In the genomic region with DNA sequence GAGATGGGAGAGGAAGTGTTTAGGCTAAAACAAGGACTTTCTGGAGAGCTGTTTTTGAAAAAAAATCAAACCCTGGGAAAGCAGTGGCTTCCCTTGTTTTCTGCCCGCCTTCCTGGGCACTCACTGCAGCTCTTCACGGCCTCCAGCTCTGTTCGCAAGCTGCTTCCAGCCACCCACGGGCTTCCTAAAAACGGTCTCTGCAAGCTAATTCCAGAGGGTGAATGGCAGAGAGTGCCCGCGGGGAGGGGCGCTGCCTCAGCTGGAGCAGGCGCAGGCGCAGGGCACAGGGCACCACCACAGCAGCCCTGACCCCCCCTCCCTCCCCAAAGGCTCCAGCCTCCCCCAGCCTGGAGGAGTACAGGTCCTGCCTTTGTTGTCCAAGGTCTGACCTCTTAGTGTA, we compare ENCODE assay signal across 12 mouse cellular contexts. TPM values are rescaled to one million over a fixed set of nuclear protein-coding genes. Genes with fewer than 3 reads are reported as not detected.
DNase-seq lines count a peak whose midpoint lies in the region; ATAC-seq lines count a peak whose summit lies in the region.
"Had no signal": no experiment of that assay in that cellular context is flagged by ENCODE, and none has a peak within 500 bp of the region (broad histone marks: within the 10 kb centered on the region; RNA-seq: fewer than 3 reads in every experiment).

No protein-coding gene starts in this region.

- DNase-seq in cerebellum, adult 9-11 months = peak; percentile 31
- no peak for DNase-seq in cerebellum, postnatal 14 days
- DNase-seq in brain, adult 2 months (ENCODE audit: low read depth, low spot score) = peak; percentile 95
- DNase-seq in layer of hippocampus, adult 9-10 months (ENCODE audit: low spot score) = peak; percentile 54
- peak; percentile 41 for DNase-seq in left cerebral cortex, postnatal 4 days
- DNase-seq in urinary bladder, postnatal 4 days (ENCODE audit: low spot score in 2 of 2) = no peak
- no peak for DNase-seq in gastrocnemius, postnatal 10 days
- DNase-seq: heart, adult 18-20 months; lung, adult 18-20 months had no signal

- H3K4me3 ChIP-seq in kidney, embryonic 16.5 days (ENCODE audit: low read length) = no peak overlapping the region
- H3K4me3 ChIP-seq: hindbrain, embryonic 15.5 days; midbrain, embryonic 12.5 days had no signal

- no peak for ATAC-seq in kidney, embryonic 16.5 days (ENCODE audit: low FRiP score, low TSS enrichment)

- 59% methylated on average over 10 of the region's 10 CpGs for WGBS in kidney, embryonic 16.5 days

- no peaks in the 10 kb centered on the region for H3K27me3 ChIP-seq in kidney, embryonic 16.5 days (ENCODE audit: insufficient read depth, low read length)
- H3K27me3 ChIP-seq: hindbrain, embryonic 15.5 days had no signal

- no peaks in the 10 kb centered on the region for H3K9me3 ChIP-seq in kidney, embryonic 16.5 days (ENCODE audit: low read length)
- H3K9me3 ChIP-seq: hindbrain, embryonic 15.5 days; midbrain, embryonic 12.5 days had no signal

- H3K9ac ChIP-seq in kidney, embryonic 16.5 days (replicated peaks; ENCODE audit: low read length) = no peak overlapping the region
- H3K9ac ChIP-seq: hindbrain, embryonic 15.5 days; midbrain, embryonic 12.5 days had no signal

- no peak overlapping the region for H3K4me2 ChIP-seq in kidney, embryonic 16.5 days (replicated peaks; ENCODE audit: low read depth, low read length)
- H3K4me2 ChIP-seq: hindbrain, embryonic 15.5 days; midbrain, embryonic 12.5 days had no signal

- intact Hi-C loops in left cerebral cortex, postnatal 4 days (cut with DNase I) = no loop called here

- no peaks in the 10 kb centered on the region for H3K36me3 ChIP-seq in kidney, embryonic 16.5 days (ENCODE audit: insufficient read depth, low read length)
- H3K36me3 ChIP-seq: hindbrain, embryonic 15.5 days; midbrain, embryonic 12.5 days had no signal

- no peak overlapping the region for H3K27ac ChIP-seq in kidney, embryonic 16.5 days (ENCODE audit: low read length)
- H3K27ac ChIP-seq: hindbrain, embryonic 15.5 days; midbrain, embryonic 12.5 days had no signal

- no peaks in the 10 kb centered on the region for H3K4me1 ChIP-seq in kidney, embryonic 16.5 days (ENCODE audit: insufficient read depth, low read length)

RNA-seq across cellular contexts. Expression of a gene that starts 32.3 kb away (rescaled TPM):
- 100 to 1,000 TPM; 306 to 315 TPM for total RNA-seq in left cerebral cortex, postnatal 4 days (2021)
- 68.2 and 68.5 TPM in 2 replicates for polyA plus RNA-seq in kidney, embryonic 16.5 days (2015; fragmentation: Nextera tagmentation; extraction: Ambion mirVana)
- total RNA-seq in gastrocnemius, postnatal 10 days (2021) = 100 to 1,000 TPM in 1 of 2 experiments, 10 to 100 TPM in 1; 76.5 to 102 TPM

RNA-seq across cellular contexts. Expression of a gene that starts 33.9 kb away (rescaled TPM):
- total RNA-seq in left cerebral cortex, postnatal 4 days (2021) = 10 to 100 TPM; 28.6 to 33.2 TPM
- 40.4 and 41.3 TPM in 2 replicates for polyA plus RNA-seq in kidney, embryonic 16.5 days (2015; fragmentation: Nextera tagmentation; extraction: Ambion mirVana)
- 10 to 100 TPM; 16.2 to 18.6 TPM for total RNA-seq in gastrocnemius, postnatal 10 days (2021)

Comparison
In these comparisons a context has a peak if more than half of its experiments do, and no peak if none do; other contexts are left out.
1. DNase-seq: peak in cerebellum, adult 9-11 months (single experiment), brain, adult 2 months (single experiment), layer of hippocampus, adult 9-10 months (single experiment) and left cerebral cortex, postnatal 4 days (single experiment); none in cerebellum, postnatal 14 days (0 of 2), urinary bladder, postnatal 4 days (0 of 2) and gastrocnemius, postnatal 10 days (single experiment).